Mouse (Mus musculus): ENCODE measurements at regions not wholly inside any gene's neighbourhood (a gene's known extent, or its start where the extent isn't known, plus 50 kb on each side); places are given as distances from the start of the nearest gene placed in this dataset.

GRCm38 (mm10) chr10:99349125-99349716 lies 86.2 kb downstream of the Dusp6 start:
- no peak for TF ChIP-seq POLR2A (IDR thresholded peaks at IDR 0.05; ENCODE audit: insufficient read depth, low read depth, low read length)
- no peak for TF ChIP-seq CTCF (IDR thresholded peaks at IDR 0.05)
- TF ChIP-seq EP300 (IDR thresholded peaks at IDR 0.05; ENCODE audit: insufficient read depth, low read depth, low read length), result no peak
